Mouse (Mus musculus): Measurements from ENCODE around the gene Rad52. TPM values are rescaled to one million over a fixed set of nuclear protein-coding genes. Genes with fewer than 3 reads are reported as not detected.
A peak's percentile ranks its signal among the peaks of the same experiment; 100 is the strongest.

Rad52 gene
- total RNA-seq (2022) = 10 to 100 TPM; 38.5 to 50.9 (median 45.0) TPM

- peak; percentile 88 for DNase-seq (ENCODE audit: low spot score in 2 of 2)
These were observed at the start of gene Rad52 for GRCm38 (mm10) chr6:119902204-119903080. Gene Rad52, plus strand, starts transcription at chr6:119902698.

DNA sequence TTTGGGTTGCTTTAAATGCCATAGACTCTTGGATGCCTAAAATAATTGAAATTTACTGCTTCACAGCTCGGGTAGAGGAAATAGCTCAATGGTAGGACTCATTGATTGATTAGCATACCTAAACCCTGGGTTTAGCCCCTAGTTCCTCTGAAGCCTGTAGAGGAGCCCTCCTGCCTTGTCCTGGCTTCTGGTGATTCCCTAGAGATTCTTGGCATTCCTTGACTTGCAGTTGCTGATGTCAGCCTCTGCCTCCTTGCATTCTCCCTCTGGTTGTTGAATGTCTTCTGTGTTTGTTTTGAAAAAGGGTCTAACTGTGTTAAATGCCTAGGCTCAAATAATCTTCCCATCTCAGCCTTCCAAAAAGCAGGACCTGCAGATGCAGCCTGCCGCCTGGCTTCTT lies 48.3 kb upstream of the Rad52 start:
- no peak for DNase-seq (ENCODE audit: low spot score in 2 of 2)

DNA sequence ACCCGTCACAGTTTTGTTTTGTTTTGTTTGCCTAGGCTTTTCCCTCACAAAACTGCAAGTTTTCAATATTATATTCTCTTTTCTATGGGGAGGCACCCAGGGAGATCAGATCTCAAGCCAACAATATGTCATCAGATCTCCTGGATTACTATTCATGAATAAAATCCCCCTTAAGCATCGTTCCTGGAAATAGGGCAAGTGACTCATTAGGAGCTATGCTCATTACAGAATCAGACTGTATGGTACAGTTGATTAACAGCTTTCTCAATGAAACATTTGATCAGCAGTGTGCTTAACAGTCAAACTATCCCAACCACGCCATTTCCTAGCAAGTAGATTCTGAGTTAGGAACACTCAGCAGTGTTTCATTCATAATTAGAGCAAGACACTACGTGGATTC lies 47.0 kb upstream of the Rad52 start:
- DNase-seq (ENCODE audit: low spot score in 2 of 2) = no peak

- no peak for DNase-seq (ENCODE audit: low spot score in 2 of 2)
These were observed 42.3 kb upstream of the Rad52 start for GRCm38 (mm10) chr6:119860236-119860635.

- DNase-seq (ENCODE audit: low spot score in 2 of 2) = no peak
These were observed 41.0 kb upstream of the Rad52 start for GRCm38 (mm10) chr6:119861519-119861918.

GRCm38 (mm10) chr6:119864341-119865034 lies 38.0 kb upstream of the Rad52 start:
- DNase-seq (ENCODE audit: low spot score in 2 of 2) = peak; percentile 86 to 88

DNA sequence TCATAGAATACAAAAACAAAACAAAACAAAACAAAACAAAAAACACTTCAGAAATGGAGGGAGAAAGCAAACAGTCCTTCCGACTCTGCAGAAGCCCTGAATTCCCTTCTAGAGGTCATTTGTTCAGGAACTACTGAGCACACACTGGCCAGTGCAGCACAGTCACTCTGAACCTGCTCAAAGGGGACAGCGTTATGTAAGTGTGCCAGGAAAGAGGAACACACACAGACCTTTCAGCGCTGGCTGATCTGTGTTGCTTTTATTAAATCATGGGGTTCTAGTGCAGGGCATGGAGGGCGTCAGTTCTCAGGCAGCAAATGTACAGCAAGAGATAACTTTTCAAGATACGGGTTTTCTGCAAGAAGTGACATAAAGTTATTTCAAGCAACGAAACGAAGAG lies 19.3 kb upstream of the Rad52 start:
- DNase-seq (ENCODE audit: low spot score in 2 of 2) = no peak

DNA sequence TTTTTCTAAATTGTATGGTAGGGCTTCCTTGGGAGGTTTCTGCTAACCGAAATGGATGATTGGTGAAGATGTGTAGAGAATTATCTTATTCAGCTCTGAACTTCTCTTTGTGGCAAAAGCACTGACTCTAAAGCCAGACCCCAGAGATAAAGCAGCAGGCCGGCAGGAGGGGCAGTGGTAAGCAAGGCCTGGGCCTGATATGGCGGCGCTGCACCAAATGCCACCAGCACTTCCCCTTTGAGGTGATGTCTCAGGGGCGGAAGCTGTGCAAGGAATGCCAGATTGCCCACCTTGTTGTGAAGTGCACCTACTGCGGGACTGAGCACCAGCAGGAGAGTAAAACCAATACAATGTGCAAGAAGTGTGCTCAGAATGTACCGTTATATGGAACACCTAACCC lies 9.8 kb upstream of the Rad52 start:
- DNase-seq (ENCODE audit: low spot score in 2 of 2) = no peak

GRCm38 (mm10) chr6:119903081-119903789 lies 737 bp downstream of the Rad52 start:
- no peak for DNase-seq (ENCODE audit: low spot score in 2 of 2)

DNA sequence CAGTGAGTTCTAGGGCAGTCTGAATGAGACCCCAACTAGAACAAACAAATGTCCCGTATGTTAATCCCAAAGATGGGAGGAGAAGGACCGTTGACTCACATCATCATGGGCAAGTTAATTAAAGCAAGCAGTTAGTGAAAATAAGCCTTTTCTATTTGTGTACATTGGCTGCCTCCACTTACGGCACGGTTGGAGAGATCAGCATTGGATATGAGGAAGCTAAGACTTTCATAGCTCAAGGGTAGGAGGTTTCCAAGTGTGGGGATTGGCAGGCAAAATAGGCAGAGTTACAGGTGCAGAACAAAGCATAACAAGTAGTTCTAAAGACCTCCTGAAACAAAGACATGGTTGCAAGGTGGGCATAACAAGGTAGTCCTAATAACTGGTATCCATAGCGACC lies 3.0 kb downstream of the Rad52 start:
- DNase-seq (ENCODE audit: low spot score in 2 of 2) = no peak

DNA sequence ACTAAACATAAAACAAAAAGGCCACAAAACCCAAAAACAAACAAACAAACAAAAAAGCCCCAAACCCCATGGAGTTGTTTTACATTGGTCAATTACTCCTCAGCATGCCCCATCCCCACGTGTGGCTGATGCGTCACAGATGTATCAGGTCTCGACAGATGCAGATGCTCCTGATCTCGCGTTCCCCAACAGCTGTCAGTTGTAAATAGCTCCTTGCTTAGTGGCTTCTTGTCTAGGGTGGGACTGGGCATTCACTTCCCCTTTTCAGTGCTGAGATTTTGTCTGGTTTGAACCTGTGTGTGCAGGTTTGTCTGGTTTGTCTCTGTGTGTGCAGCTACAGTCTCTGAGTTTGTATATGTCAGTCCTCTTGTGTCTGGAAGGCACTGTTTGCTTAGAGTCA lies 9.5 kb downstream of the Rad52 start:
- DNase-seq (ENCODE audit: low spot score in 2 of 2) = no peak

GRCm38 (mm10) chr6:119915710-119916109 lies 13.2 kb downstream of the Rad52 start:
- no peak for DNase-seq (ENCODE audit: low spot score in 2 of 2)

DNA sequence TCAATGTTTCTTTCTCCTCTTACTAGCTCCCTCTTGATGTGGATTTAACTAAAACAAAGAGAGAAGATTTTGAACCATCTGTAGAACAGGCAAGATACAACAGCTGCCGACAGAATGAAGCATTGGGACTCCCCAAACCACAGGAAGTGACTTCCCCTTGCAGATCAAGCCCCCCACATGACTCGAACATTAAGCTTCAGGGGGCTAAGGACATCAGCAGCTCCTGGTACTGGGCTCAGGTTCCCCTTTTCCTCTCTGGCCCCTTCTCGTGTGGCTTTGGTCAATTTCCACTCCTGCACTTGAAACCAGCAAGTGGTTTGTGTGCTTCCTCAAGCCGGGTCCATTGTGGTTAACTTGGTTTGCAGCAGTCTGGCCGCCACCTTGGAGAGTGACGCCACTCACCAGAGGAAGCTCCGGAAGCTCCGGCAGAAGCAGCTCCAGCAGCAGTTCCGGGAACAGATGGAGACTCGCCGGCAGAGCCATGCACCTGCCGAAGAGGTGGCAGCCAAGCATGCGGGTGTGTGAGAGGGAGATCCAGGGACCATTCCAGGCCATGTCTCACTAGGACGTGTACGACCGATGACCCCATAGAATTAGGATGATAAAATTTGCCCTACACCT lies 16.2 kb downstream of the Rad52 start:
- DNase-seq (ENCODE audit: low spot score in 2 of 2) = peak in 1 of 2 experiments; percentile 21

GRCm38 (mm10) chr6:119922136-119922535 lies 19.6 kb downstream of the Rad52 start:
- DNase-seq (ENCODE audit: low spot score in 2 of 2) = no peak

GRCm38 (mm10) chr6:119922544-119922943 lies 20.0 kb downstream of the Rad52 start:
- DNase-seq (ENCODE audit: low spot score in 2 of 2) = no peak

GRCm38 (mm10) chr6:119924235-119925005 lies 21.9 kb downstream of the Rad52 start:
- peak; percentile 41 to 42 for DNase-seq (ENCODE audit: low spot score in 2 of 2)

Other genes with a start within 250 kb of the Rad52 start
- 10 to 100 TPM; 46.3 to 54.1 (median 50.4) TPM for gene Erc1, start 54.5 kb upstream of the Rad52 start, total RNA-seq (2022)
- 100 to 1,000 TPM; 212 to 252 (median 217) TPM for gene Wnk1, start 136.0 kb downstream of the Rad52 start, total RNA-seq (2022)
- gene Ninj2, start 190.7 kb downstream of the Rad52 start, total RNA-seq (2022) = 1 to 10 TPM; 1.4 to 3.1 (median 2.3) TPM

Measured in layer of hippocampus, adult 8-10 months (tissue).